Mouse (Mus musculus): Measurements from ENCODE around the gene Zfp949. TPM values are rescaled to one million over a fixed set of nuclear protein-coding genes. Genes with fewer than 3 reads are reported as not detected.

Zfp949 gene
- total and polyA plus RNA-seq, 3 experiments: 2.6 to 6.9 (median 6.5) TPM

DNA sequence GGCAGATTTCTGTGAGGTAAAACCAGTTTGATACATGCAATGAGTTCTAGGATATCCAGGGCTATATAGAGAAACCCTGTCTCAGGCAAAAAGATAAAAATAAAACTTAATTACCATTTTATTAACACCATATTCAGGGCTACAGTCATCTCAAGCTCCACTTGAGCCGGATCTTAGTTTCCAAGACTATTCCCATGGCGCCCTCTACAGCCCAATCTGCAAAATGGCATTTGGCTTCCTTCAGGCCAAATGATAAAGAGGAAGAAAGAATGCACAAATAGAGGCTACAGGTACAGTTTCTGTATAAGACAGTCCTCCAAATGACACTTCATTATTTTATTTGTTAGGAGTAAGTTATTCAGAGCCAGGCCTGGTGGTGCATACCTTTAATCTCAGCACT, 1.7 kb upstream of the Zfp949 start:
- intact Hi-C loops (cut with DNase I): loop anchor here (2.0 to 10.0 kb wide), 3 partner anchors 65 to 304 kb away; no protein-coding TSS in a partner anchor
- Histone ChIP-seq H3K79me2 (replicated peaks; ENCODE audit: control insufficient read depth, insufficient read depth, low read length) (0 out of 2 replicates have a peak, but pooled peaks cover 3% of the 10 kb centered on the region), H3K4me3 (no peak overlapping the region), H3K9ac (ENCODE audit: low read depth, low read length) (no peak overlapping the region), H3K27me3 (ENCODE audit: control insufficient read depth, insufficient read depth, low read length) (no peaks in the 10 kb centered on the region), H3K36me3 (ENCODE audit: control insufficient read depth, insufficient read depth, low read length) (peaks cover 4% of the 10 kb centered on the region), H3K4me1 (ENCODE audit: control insufficient read depth, insufficient read depth, low read length) (peaks cover 3% of the 10 kb centered on the region), H3K27ac (no peak overlapping the region)
- peak; percentile 31 to 50 for DNase-seq
- WGBS: 2% methylated on average over 2 of the region's 2 CpGs
- TF ChIP-seq POLR2A (IDR thresholded peaks at IDR 0.05; ENCODE audit: insufficient read depth, low read depth, low read length) (no peak), CTCF (IDR thresholded peaks at IDR 0.05) (peak; percentile 96)

DNA sequence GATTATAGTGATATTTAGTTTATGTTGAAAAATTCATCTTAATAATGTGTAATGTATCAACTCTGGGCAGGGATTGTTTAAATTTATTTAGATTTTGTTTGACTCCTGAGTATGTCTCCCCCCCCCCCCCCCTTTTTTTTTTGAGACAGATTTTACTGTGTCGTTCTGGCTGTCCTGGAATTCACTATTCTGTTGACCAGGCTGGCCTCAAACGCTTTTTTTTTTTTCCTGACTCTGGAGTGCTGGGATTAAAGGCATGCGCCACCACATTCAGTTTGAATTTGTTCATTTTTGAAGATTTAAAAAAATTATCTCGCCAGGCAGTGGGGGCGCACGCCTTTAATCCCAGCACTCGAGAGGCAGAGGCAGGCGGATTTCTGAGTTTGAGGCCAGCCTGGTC, 1.2 kb upstream of the Zfp949 start:
- H3K9ac ChIP-seq (ENCODE audit: low read depth, low read length): no peak overlapping the region
- no peak overlapping the region for H3K4me3 ChIP-seq
- intact Hi-C loops (cut with DNase I): loop anchor here (1.0 to 10.0 kb wide), 4 partner anchors 23 to 304 kb away; no protein-coding TSS in a partner anchor
- peaks cover 4% of the 10 kb centered on the region for H3K36me3 ChIP-seq (ENCODE audit: control insufficient read depth, insufficient read depth, low read length)
- H3K27me3 ChIP-seq (ENCODE audit: control insufficient read depth, insufficient read depth, low read length): no peaks in the 10 kb centered on the region
- H3K4me1 ChIP-seq (ENCODE audit: control insufficient read depth, insufficient read depth, low read length): peaks cover 3% of the 10 kb centered on the region
- H3K79me2 ChIP-seq (replicated peaks; ENCODE audit: control insufficient read depth, insufficient read depth, low read length): 0 out of 2 replicates have a peak, but pooled peaks cover 3% of the 10 kb centered on the region
- no peak for TF ChIP-seq CTCF (IDR thresholded peaks at IDR 0.05)
- TF ChIP-seq POLR2A (IDR thresholded peaks at IDR 0.05; ENCODE audit: insufficient read depth, low read depth, low read length): no peak
- TF ChIP-seq EP300 (IDR thresholded peaks at IDR 0.05; ENCODE audit: insufficient read depth, low read depth, low read length): no peak
- H3K27ac ChIP-seq: no peak overlapping the region
- WGBS: 57% methylated on average over 8 of the region's 8 CpGs
- DNase-seq: no peak

DNA sequence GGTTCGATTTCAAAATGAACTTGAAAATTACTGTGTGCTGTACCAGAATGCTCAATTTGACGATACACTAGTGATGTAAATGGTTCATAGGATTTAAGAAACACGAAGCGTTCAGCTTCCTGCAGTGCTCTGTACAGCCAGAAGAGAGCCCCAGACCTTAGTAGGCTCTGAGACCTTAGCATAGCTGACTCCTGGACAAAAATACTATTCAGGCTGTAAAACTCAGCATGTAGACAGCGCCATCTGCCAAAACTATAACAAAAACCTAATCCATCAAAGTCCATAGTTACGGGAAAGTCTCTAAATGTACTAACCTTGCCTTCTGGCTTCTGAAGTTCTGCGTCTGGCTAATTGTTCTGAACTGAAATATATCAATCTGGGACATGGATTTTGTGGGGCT, 550 bp upstream of the Zfp949 start:
- peak overlapping the region; percentile 92 for H3K27ac ChIP-seq
- H3K9ac ChIP-seq (ENCODE audit: low read depth, low read length): peak overlapping the region; percentile 47; the same call in 1 of the 2 replicates
- H3K4me1 ChIP-seq (ENCODE audit: control insufficient read depth, insufficient read depth, low read length): peaks cover 3% of the 10 kb centered on the region

DNA sequence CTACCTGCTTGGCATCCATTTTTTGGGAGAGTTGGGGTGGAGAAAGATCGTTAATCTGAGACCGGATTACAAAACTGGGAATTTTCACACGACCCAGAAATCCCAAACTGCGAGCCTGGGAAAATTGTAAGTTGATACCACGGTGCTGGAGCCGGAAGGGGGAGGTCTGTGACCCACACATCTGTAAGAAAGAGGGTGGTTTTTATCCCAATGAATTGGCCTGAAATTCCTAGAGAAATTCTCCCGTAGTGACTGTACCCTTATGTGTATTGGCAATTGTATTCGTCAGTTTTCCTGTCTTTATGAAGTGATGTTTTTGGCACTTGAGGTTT, 760 bp downstream of the Zfp949 start:
- Histone ChIP-seq H3K4me3 (peak overlapping the region; percentile 85), H3K36me3 (ENCODE audit: control insufficient read depth, insufficient read depth, low read length) (peaks cover 4% of the 10 kb centered on the region), H3K27ac (peak overlapping the region; percentile 92), H3K9ac (ENCODE audit: low read depth, low read length) (peak overlapping the region; percentile 73), H3K27me3 (ENCODE audit: control insufficient read depth, insufficient read depth, low read length) (no peaks in the 10 kb centered on the region), H3K79me2 (replicated peaks; ENCODE audit: control insufficient read depth, insufficient read depth, low read length) (0 out of 2 replicates have a peak, but pooled peaks cover 3% of the 10 kb centered on the region), H3K4me1 (ENCODE audit: control insufficient read depth, insufficient read depth, low read length) (peaks cover 3% of the 10 kb centered on the region)
- TF ChIP-seq POLR2A (IDR thresholded peaks at IDR 0.05; ENCODE audit: insufficient read depth, low read depth, low read length): no peak
- TF ChIP-seq CTCF (IDR thresholded peaks at IDR 0.05): no peak
- no peak for TF ChIP-seq EP300 (IDR thresholded peaks at IDR 0.05; ENCODE audit: insufficient read depth, low read depth, low read length)
- under 1% methylated on average over 8 of the region's 8 CpGs for WGBS
- intact Hi-C loops (cut with DNase I): loop anchor here (2.0 to 10.0 kb wide), 3 partner anchors 110 to 306 kb away; partner anchors contain the start of gene Snx14
- no peak for DNase-seq

More for the DNA sequence above, 550 bp upstream of the Zfp949 start:
- Histone ChIP-seq H3K36me3 (ENCODE audit: control insufficient read depth, insufficient read depth, low read length) (peaks cover 4% of the 10 kb centered on the region), H3K79me2 (replicated peaks; ENCODE audit: control insufficient read depth, insufficient read depth, low read length) (0 out of 2 replicates have a peak, but pooled peaks cover 3% of the 10 kb centered on the region), H3K4me3 (peak overlapping the region; percentile 85), H3K27me3 (ENCODE audit: control insufficient read depth, insufficient read depth, low read length) (no peaks in the 10 kb centered on the region)
- WGBS: 16% methylated on average over 7 of the region's 7 CpGs
- TF ChIP-seq POLR2A (IDR thresholded peaks at IDR 0.05; ENCODE audit: insufficient read depth, low read depth, low read length) (no peak), CTCF (IDR thresholded peaks at IDR 0.05) (peak; percentile 76), EP300 (IDR thresholded peaks at IDR 0.05; ENCODE audit: insufficient read depth, low read depth, low read length) (no peak)
- intact Hi-C loops (cut with DNase I): loop anchor here (1.0 to 10.0 kb wide), 4 partner anchors 24 to 305 kb away; no protein-coding TSS in a partner anchor
- peak in 1 of 2 experiments; percentile 25 for DNase-seq

DNA sequence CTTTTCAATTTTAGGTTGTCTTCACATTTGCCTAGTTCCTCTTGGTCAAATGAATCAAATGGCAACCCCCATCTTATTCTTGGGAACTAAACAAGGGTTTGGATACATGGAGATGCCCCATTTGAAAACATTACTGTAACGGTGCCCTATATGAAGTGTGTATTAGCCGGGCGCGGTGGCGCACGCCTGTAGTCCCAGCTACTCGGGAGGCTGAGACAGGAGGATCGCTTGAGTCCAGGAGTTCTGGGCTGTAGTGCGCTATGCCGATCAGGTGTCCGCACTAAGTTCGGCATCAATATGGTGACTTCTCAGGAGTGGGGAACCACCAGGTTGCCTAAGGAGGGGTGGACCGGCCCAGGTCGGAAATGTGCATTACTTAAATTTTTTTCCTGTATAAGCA, 5.3 kb downstream of the Zfp949 start:
- H3K4me3 ChIP-seq: no peak overlapping the region
- 97% methylated on average over 14 of the region's 14 CpGs for WGBS
- H3K9ac ChIP-seq (ENCODE audit: low read depth, low read length): no peak overlapping the region
- no peaks in the 10 kb centered on the region for H3K27me3 ChIP-seq (ENCODE audit: control insufficient read depth, insufficient read depth, low read length)
- H3K36me3 ChIP-seq (ENCODE audit: control insufficient read depth, insufficient read depth, low read length): peaks cover 11% of the 10 kb centered on the region
- no peak for TF ChIP-seq POLR2A (IDR thresholded peaks at IDR 0.05; ENCODE audit: insufficient read depth, low read depth, low read length)
- no peak for TF ChIP-seq CTCF (IDR thresholded peaks at IDR 0.05)
- TF ChIP-seq EP300 (IDR thresholded peaks at IDR 0.05; ENCODE audit: insufficient read depth, low read depth, low read length): no peak
- H3K4me1 ChIP-seq (ENCODE audit: control insufficient read depth, insufficient read depth, low read length): peaks cover 3% of the 10 kb centered on the region
- no peak overlapping the region for H3K27ac ChIP-seq
- DNase-seq: no peak
- intact Hi-C loops (cut with DNase I): no loop called here
- 0 out of 2 replicates have a peak, but pooled peaks cover 3% of the 10 kb centered on the region for H3K79me2 ChIP-seq (replicated peaks; ENCODE audit: control insufficient read depth, insufficient read depth, low read length)

DNA sequence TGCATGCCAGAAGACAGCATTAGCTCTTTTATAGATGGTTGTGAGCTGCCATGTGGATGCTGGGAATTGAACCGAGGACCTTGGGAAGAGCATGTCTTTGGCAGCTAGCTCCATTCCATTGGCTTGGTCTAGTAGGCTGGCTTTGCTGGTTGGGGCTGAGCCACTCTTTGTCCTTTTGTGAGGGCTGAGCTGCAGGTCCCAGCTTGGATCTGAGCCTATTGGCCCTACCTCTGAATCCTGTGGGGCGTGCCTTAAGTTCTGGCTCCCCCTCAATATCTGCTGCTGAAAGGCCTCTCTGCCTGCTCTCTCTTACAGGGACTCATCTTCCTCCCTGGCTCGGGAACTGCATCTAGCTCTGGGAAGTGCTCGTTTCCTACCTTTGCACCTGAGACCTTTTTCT, 10.3 kb downstream of the Zfp949 start:
- intact Hi-C loops (cut with DNase I): no loop called here
- DNase-seq: no peak
- Histone ChIP-seq H3K79me2 (replicated peaks; ENCODE audit: control insufficient read depth, insufficient read depth, low read length) (no peaks in the 10 kb centered on the region), H3K4me3 (no peak overlapping the region), H3K4me1 (ENCODE audit: control insufficient read depth, insufficient read depth, low read length) (no peaks in the 10 kb centered on the region), H3K9ac (ENCODE audit: low read depth, low read length) (no peak overlapping the region), H3K36me3 (ENCODE audit: control insufficient read depth, insufficient read depth, low read length) (peaks cover 8% of the 10 kb centered on the region), H3K27me3 (ENCODE audit: control insufficient read depth, insufficient read depth, low read length) (no peaks in the 10 kb centered on the region), H3K27ac (no peak overlapping the region)
- 76% methylated on average over 4 of the region's 4 CpGs for WGBS
- TF ChIP-seq POLR2A (IDR thresholded peaks at IDR 0.05; ENCODE audit: insufficient read depth, low read depth, low read length): no peak
- no peak for TF ChIP-seq CTCF (IDR thresholded peaks at IDR 0.05)
- no peak for TF ChIP-seq EP300 (IDR thresholded peaks at IDR 0.05; ENCODE audit: insufficient read depth, low read depth, low read length)

All from heart, adult 2 months (tissue).